Mouse (Mus musculus) v-Abl transformed pro-B cells (cell line): ENCODE data around the gene Vmn1r100.
"Not testable (repeated sequence)": the region's sequence is repeated elsewhere in the genome, so short reads cannot be mapped to it uniquely, and the experiment has no call there.

Source experiments
- in situ Hi-C, 2 experiments: fragments of 400-800 bp; cut with MboI; formaldehyde crosslinking; loops; one replicate each; pipeline ENCODE4 v1.15.1; 2025; ENCODE audit not compliant: unreplicated experiment in 2 of 2

Gene Vmn1r100

DNA sequence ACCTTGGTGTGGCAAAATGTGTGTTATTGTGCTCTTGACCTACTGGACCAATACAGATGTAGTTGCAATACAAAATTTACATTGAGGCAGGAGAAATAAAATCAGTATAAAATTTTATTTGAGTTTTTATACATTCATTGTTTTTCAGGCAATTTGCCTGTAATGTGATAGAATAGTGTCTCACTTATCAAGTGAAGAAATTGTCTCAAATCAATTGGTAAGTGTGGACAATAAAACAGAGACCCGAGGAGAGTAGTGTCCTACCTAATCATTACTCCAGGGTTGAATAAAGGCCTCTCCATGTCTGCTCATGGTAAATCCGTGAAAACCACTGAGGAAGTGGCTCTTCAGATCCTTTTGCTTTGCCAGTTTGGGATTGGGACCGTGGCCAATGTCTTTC, at the start of gene Vmn1r100:
Gene Vmn1r100 (plus strand): TSS at position 301 of the 400 bp plus-strand sequence.
- in situ Hi-C loops = not testable (repeated sequence)

DNA sequence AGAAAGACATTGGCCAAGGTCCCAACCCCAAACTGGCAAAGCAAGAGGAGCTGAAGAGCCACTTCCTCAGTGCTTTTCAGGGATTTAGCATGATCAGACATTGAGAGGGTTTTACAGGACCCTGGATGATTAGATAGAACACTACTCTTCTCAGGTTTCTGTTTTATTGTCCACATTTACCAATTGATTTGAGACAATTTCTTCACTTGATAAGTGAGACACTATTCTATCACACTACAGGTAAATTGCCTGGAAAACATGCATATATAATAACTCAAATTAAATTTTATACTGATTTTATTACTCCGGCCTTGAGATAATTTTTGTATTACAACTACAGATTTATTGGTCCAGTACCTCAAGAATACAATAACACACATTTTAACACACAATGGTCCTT, 42.4 kb upstream of the Vmn1r100 start, which contains the start of gene Gm5728:
Gene Gm5728 (minus strand): TSS at position 101 of the 400 bp plus-strand sequence.
- in situ Hi-C loops = not testable (repeated sequence)

DNA sequence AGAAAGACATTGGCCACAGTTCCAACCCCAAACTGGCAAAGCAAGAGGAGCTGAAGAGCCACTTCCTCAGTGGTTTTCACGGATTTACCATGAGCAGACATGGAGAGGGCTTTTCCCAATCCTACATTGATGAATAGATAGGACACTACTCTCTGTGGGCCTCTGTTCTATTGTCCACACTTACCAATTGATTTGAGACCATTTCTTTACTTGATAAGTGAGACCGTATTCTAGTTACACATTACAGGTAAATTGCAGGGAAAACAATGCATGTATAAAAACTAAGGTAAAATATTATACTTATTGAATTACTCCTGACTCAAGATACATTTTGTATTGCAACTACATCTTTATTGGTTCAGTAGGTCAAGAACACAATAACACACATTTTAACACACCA, 24.8 kb downstream of the Vmn1r100 start, which contains the start of gene Vmn1r101:
Gene Vmn1r101 (minus strand): TSS at position 101 of the 400 bp plus-strand sequence.
- in situ Hi-C loops = not testable (repeated sequence)
